Mouse (Mus musculus): Measurements from ENCODE around the gene Pla1a. TPM values are rescaled to one million over a fixed set of nuclear protein-coding genes. Genes with fewer than 3 reads are reported as not detected.

Gene Pla1a
- polyA plus RNA-seq, 1 experiment from 2014 or later, result 0.28 TPM

DNA sequence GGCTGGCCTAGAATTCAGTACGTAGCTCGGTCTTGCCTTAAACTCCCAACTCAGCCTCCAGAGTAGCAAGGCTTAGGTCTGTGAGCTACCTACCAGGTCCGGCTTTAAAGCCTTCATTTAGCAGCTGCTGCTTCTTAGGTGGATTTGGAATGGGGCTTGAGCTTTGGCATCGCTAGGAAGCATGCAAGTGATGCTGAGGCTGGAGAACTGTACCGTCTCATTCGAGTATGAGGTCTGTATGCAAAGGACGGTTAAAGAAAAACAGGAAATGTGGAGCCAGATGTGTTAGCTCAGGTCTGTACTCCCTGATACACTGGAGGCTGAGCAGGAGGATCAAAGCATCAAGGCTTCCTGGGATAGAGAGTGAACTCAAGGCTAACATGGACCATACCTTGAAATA, 29.2 kb upstream of the Pla1a start:
- Histone ChIP-seq H3K4me2 (replicated peaks; ENCODE audit: low read depth, low read length) (no peak overlapping the region), H3K4me3 (ENCODE audit: low read depth, low read length) (no peak overlapping the region), H3K36me3 (ENCODE audit: control insufficient read depth, insufficient read depth, low read length) (no peaks in the 10 kb centered on the region), H3K4me1 (replicated peaks; ENCODE audit: control insufficient read depth, insufficient read depth, low read length) (no peaks in the 10 kb centered on the region), H3K27me3 (ENCODE audit: control insufficient read depth, insufficient read depth, low read length) (no peaks in the 10 kb centered on the region), H3K9me3 (ENCODE audit: control insufficient read depth, low read length) (no peaks in the 10 kb centered on the region), H3K27ac (ENCODE audit: low read depth, low read length) (no peak overlapping the region), H3K9ac (ENCODE audit: low read depth, low read length) (no peak overlapping the region)
- DNase-seq (ENCODE audit: low spot score), result no peak
- 85% methylated on average over 7 of the region's 7 CpGs for WGBS
- no peak for ATAC-seq (ENCODE audit: low FRiP score)

- Histone ChIP-seq H3K4me2 (replicated peaks; ENCODE audit: low read depth, low read length) (no peak overlapping the region), H3K9me3 (ENCODE audit: control insufficient read depth, low read length) (no peaks in the 10 kb centered on the region), H3K4me3 (ENCODE audit: low read depth, low read length) (no peak overlapping the region), H3K27ac (ENCODE audit: low read depth, low read length) (no peak overlapping the region), H3K9ac (ENCODE audit: low read depth, low read length) (no peak overlapping the region), H3K27me3 (ENCODE audit: control insufficient read depth, insufficient read depth, low read length) (no peaks in the 10 kb centered on the region), H3K4me1 (replicated peaks; ENCODE audit: control insufficient read depth, insufficient read depth, low read length) (no peaks in the 10 kb centered on the region), H3K36me3 (ENCODE audit: control insufficient read depth, insufficient read depth, low read length) (no peaks in the 10 kb centered on the region)
- WGBS, result 86% methylated on average over 8 of the region's 8 CpGs
- no peak for ATAC-seq (ENCODE audit: low FRiP score)
- no peak for DNase-seq (ENCODE audit: low spot score)
Measured at GRCm38 (mm10) chr16:38461749-38462148, 28.8 kb upstream of the Pla1a start.

GRCm38 (mm10) chr16:38459990-38460389, 27.0 kb upstream of the Pla1a start:
- ATAC-seq (ENCODE audit: low FRiP score), result no peak

DNA sequence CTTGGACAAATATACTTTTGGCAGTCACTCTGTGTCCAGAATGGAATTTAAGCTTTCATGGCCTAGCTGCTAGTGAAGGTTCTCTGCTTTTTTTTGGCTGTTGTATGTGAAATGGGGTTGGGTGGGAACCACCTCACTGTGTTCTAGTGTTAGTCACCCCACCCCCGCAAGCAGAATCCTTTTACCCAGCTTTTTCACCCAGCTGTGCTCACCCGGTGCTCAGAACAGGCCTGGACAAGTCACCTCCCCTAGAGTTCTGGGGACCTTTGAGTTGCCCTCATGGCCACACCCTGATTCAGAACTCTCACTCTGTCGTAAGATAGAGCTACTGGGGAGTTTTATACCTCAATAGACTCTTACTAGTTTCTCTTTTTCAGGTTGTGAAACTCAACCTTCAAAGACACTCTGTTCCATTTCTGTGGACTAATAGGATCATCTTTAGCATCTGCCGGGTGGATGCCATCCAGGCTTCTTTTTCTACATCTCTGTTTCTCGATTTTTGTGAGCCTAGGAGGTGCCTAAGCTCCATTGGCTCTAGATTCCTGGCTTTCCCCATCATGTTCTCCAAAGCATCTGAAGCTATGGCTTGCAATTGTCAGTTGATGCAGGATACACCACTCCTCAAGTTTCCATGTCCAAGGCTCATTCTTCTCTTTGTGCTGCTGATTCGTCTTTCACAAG, 25.8 kb upstream of the Pla1a start:
- Histone ChIP-seq H3K4me1 (replicated peaks; ENCODE audit: control insufficient read depth, insufficient read depth, low read length) (no peaks in the 10 kb centered on the region), H3K36me3 (ENCODE audit: control insufficient read depth, insufficient read depth, low read length) (no peaks in the 10 kb centered on the region), H3K27ac (ENCODE audit: low read depth, low read length) (no peak overlapping the region), H3K9ac (ENCODE audit: low read depth, low read length) (no peak overlapping the region), H3K9me3 (ENCODE audit: control insufficient read depth, low read length) (no peaks in the 10 kb centered on the region), H3K4me3 (ENCODE audit: low read depth, low read length) (no peak overlapping the region), H3K4me2 (replicated peaks; ENCODE audit: low read depth, low read length) (no peak overlapping the region), H3K27me3 (ENCODE audit: control insufficient read depth, insufficient read depth, low read length) (no peaks in the 10 kb centered on the region)
- DNase-seq (ENCODE audit: low spot score) (no peak), ATAC-seq (ENCODE audit: low FRiP score) (no peak)
- WGBS, result 70% methylated on average over 6 of the region's 6 CpGs

More at GRCm38 (mm10) chr16:38459990-38460389, 27.0 kb upstream of the Pla1a start:
- H3K9me3 ChIP-seq (ENCODE audit: control insufficient read depth, low read length), result no peaks in the 10 kb centered on the region
- no peak overlapping the region for H3K27ac ChIP-seq (ENCODE audit: low read depth, low read length)
- 92% methylated on average over 4 of the region's 4 CpGs for WGBS
- no peaks in the 10 kb centered on the region for H3K36me3 ChIP-seq (ENCODE audit: control insufficient read depth, insufficient read depth, low read length)
- DNase-seq (ENCODE audit: low spot score), result no peak
- H3K4me3 ChIP-seq (ENCODE audit: low read depth, low read length), result no peak overlapping the region
- H3K27me3 ChIP-seq (ENCODE audit: control insufficient read depth, insufficient read depth, low read length), result no peaks in the 10 kb centered on the region
- H3K9ac ChIP-seq (ENCODE audit: low read depth, low read length), result no peak overlapping the region
- no peaks in the 10 kb centered on the region for H3K4me1 ChIP-seq (replicated peaks; ENCODE audit: control insufficient read depth, insufficient read depth, low read length)
- H3K4me2 ChIP-seq (replicated peaks; ENCODE audit: low read depth, low read length), result no peak overlapping the region

- H3K9ac ChIP-seq (ENCODE audit: low read depth, low read length), result no peak overlapping the region
- WGBS, result 63% methylated on average over 11 of the region's 11 CpGs
- no peaks in the 10 kb centered on the region for H3K27me3 ChIP-seq (ENCODE audit: control insufficient read depth, insufficient read depth, low read length)
- DNase-seq (ENCODE audit: low spot score) (no peak), ATAC-seq (ENCODE audit: low FRiP score) (no peak)
- H3K4me1 ChIP-seq (replicated peaks; ENCODE audit: control insufficient read depth, insufficient read depth, low read length), result no peaks in the 10 kb centered on the region
- H3K27ac ChIP-seq (ENCODE audit: low read depth, low read length), result no peak overlapping the region
- H3K4me3 ChIP-seq (ENCODE audit: low read depth, low read length), result no peak overlapping the region
- no peak overlapping the region for H3K4me2 ChIP-seq (replicated peaks; ENCODE audit: low read depth, low read length)
- no peaks in the 10 kb centered on the region for H3K36me3 ChIP-seq (ENCODE audit: control insufficient read depth, insufficient read depth, low read length)
- H3K9me3 ChIP-seq (ENCODE audit: control insufficient read depth, low read length), result no peaks in the 10 kb centered on the region
Measured at GRCm38 (mm10) chr16:38456812-38457567, 24.0 kb upstream of the Pla1a start.

DNA sequence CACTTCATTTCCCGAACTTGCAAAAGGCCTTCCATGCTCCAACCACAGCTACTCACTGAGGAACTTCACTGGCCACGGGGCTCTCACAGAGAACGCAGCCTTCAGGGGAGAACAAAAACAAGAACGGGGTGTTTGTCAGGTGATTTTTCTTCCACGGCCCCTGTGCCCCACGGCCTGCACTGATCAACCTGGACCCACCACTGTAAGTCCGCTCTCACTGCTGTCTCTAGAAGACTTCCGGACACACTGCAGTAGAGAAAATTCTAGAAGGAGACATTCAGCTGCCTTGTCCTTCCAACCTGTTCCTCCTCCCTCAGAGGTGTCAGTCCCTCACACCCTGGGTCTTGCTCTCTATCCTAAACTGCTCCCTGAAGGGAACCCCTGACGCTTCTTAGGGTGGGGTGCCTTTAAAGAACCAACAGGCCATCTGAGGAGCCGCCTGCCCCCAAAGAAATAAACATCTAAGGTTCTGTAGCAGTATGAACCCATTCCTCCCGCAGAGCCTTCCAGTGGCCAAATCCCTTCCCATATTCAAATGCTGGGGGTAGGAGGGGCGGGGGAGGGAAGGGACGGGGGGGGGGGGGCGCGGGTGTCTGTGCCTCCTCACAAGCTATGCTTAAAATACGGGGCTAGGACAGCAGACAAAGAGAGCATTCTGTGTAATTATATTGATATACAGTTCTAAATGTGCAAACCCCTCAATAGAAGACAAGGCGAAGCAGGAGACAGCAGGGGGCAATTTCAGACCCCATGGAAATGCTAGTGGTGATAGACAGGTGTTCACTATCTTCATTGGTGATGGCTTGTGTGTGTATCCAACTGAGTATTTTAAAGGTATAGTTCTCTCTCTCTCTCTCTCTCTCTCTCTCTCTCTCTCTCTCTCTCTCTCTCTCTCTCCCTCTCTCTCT, 22.8 kb upstream of the Pla1a start, which contains the start of gene Cd80:
Gene Cd80, plus strand, starts transcription at position 51 of the 908 bp plus-strand sequence.
- Histone ChIP-seq H3K9ac (ENCODE audit: low read depth, low read length) (no peak within 1 kb of the TSS), H3K4me2 (replicated peaks; ENCODE audit: low read depth, low read length) (no peak within 1 kb of the TSS), H3K4me1 (replicated peaks; ENCODE audit: control insufficient read depth, insufficient read depth, low read length) (no peaks in the 10 kb centered on the region; the same call in 1 of the 2 replicates), H3K4me3 (ENCODE audit: low read depth, low read length) (no peak within 1 kb of the TSS), H3K27me3 (ENCODE audit: control insufficient read depth, insufficient read depth, low read length) (no peaks in the 10 kb centered on the region), H3K27ac (ENCODE audit: low read depth, low read length) (no peak within 1 kb of the TSS), H3K9me3 (ENCODE audit: control insufficient read depth, low read length) (no peaks in the 10 kb centered on the region), H3K36me3 (ENCODE audit: control insufficient read depth, insufficient read depth, low read length) (no peaks in the 10 kb centered on the region)
- ATAC-seq (ENCODE audit: low FRiP score) (no peak), DNase-seq (ENCODE audit: low spot score) (no peak)
- WGBS, result 71% methylated on average over 17 of the region's 17 CpGs

DNA sequence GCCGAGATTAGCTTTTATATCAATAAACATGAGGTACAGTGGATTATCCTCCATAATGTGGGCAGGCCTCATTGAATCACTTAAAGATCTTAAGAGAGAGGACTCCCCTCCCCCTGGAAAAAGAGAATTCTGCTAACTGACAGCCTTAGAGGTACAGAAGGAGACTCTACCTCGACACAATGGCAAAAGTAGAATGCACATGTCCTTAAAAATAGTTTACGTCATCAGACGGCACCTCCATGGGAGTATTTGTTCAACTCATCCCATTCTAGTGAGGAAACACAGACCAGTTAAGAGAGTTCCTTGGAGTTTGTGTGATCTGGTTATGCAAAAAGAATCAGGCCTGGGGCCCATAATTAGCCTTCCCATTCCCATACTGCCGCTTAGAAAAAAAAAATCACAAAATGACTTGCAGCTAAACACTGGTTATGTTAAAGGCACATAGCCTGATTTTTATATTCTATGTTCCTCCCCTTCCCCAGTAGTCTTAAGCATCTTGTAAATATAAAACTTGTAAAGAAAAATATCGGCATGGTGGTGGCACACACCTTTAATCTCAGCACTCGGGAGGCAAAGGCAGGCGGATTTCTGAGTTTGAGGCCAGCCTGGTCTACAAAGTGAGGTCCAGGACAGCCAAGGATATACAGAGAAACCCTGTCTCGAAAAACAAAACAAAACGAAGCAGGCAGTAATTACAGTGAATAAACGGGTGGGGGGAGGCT, 21.7 kb upstream of the Pla1a start:
- Histone ChIP-seq H3K4me2 (replicated peaks; ENCODE audit: low read depth, low read length) (no peak overlapping the region), H3K27me3 (ENCODE audit: control insufficient read depth, insufficient read depth, low read length) (no peaks in the 10 kb centered on the region), H3K4me1 (replicated peaks; ENCODE audit: control insufficient read depth, insufficient read depth, low read length) (no peaks in the 10 kb centered on the region; the same call in 1 of the 2 replicates), H3K36me3 (ENCODE audit: control insufficient read depth, insufficient read depth, low read length) (no peaks in the 10 kb centered on the region), H3K9ac (ENCODE audit: low read depth, low read length) (no peak overlapping the region), H3K27ac (ENCODE audit: low read depth, low read length) (no peak overlapping the region), H3K4me3 (ENCODE audit: low read depth, low read length) (no peak overlapping the region), H3K9me3 (ENCODE audit: control insufficient read depth, low read length) (no peaks in the 10 kb centered on the region)
- no peak for DNase-seq (ENCODE audit: low spot score)
- 85% methylated on average over 11 of the region's 11 CpGs for WGBS
- no peak for ATAC-seq (ENCODE audit: low FRiP score)

DNA sequence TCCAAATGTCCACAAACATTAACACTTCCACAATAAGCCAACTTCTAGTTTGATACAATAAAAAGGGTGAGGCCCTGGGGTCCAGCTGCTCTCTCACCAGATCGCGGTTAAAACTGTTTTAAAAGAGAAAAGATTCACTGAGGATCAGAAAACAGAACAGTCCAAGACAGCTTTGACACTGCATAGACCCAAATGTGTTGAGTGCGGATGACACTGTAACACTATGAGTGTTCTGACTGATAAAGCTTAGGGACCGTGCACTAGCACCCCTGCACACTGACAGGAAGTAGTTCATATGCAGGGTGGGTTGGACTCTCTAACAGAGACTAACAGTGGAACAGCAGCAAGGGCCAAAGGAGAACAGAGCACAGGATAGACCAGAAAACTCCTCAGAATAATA, 21.0 kb upstream of the Pla1a start:
- DNase-seq (ENCODE audit: low spot score), result no peak
- no peaks in the 10 kb centered on the region for H3K9me3 ChIP-seq (ENCODE audit: control insufficient read depth, low read length)
- H3K27ac ChIP-seq (ENCODE audit: low read depth, low read length), result no peak overlapping the region
- H3K4me1 ChIP-seq (replicated peaks; ENCODE audit: control insufficient read depth, insufficient read depth, low read length), result no peaks in the 10 kb centered on the region; the same call in 1 of the 2 replicates
- no peak overlapping the region for H3K4me2 ChIP-seq (replicated peaks; ENCODE audit: low read depth, low read length)
- WGBS, result 92% methylated on average over 4 of the region's 4 CpGs
- ATAC-seq (ENCODE audit: low FRiP score), result no peak
- H3K4me3 ChIP-seq (ENCODE audit: low read depth, low read length), result no peak overlapping the region
- no peaks in the 10 kb centered on the region for H3K36me3 ChIP-seq (ENCODE audit: control insufficient read depth, insufficient read depth, low read length)
- no peaks in the 10 kb centered on the region for H3K27me3 ChIP-seq (ENCODE audit: control insufficient read depth, insufficient read depth, low read length)
- no peak overlapping the region for H3K9ac ChIP-seq (ENCODE audit: low read depth, low read length)

Measured in hindbrain, embryonic 11.5 days (tissue).